Mouse (Mus musculus) small intestine, adult 2 months (tissue): ENCODE data around the gene Rcc2. TPM values are rescaled to one million over a fixed set of nuclear protein-coding genes. Genes with fewer than 3 reads are reported as not detected.
A peak's percentile ranks its signal among the peaks of the same experiment; 100 is the strongest.

Source experiments
- H3K27ac ChIP-seq: fragments of 200-500 bp; 2 replicates; pipeline ENCODE4 v1.5.1; 2012; ENCODE audit warnings: low read depth, low read length, control low read depth, inconsistent platforms; ENCODE audit not compliant: insufficient read depth
- H3K27me3 ChIP-seq: fragments of 200-500 bp; 2 replicates; pipeline ENCODE4 v1.6.1; 2012; ENCODE audit warnings: mild to moderate bottlenecking, moderate library complexity, low read length, inconsistent platforms; ENCODE audit not compliant: control insufficient read depth, insufficient read depth
- H3K36me3 ChIP-seq: fragments of 200-500 bp; 2 replicates; pipeline ENCODE4 v1.6.1; 2012; ENCODE audit warnings: mild to moderate bottlenecking, low read length, control low read depth, inconsistent platforms; ENCODE audit not compliant: control insufficient read depth, insufficient read depth
- H3K4me1 ChIP-seq: fragments of 200-500 bp; 2 replicates; pipeline ENCODE4 v1.6.1; 2012; ENCODE audit warnings: low read length, inconsistent platforms, mixed read lengths; ENCODE audit not compliant: control insufficient read depth, insufficient read depth, insufficient read length
- H3K4me3 ChIP-seq: fragments of 200-500 bp; 2 replicates; pipeline ENCODE4 v1.5.1; 2012; ENCODE audit warnings: low read depth, mild to moderate bottlenecking, control low read depth, inconsistent platforms, low read length, moderate library complexity
- CTCF ChIP-seq: fragments of 200-500 bp; IDR thresholded peaks from 2 replicates; pipeline ENCODE4 v1.5.1; 2012; ENCODE audit warnings: low read depth, mild to moderate bottlenecking, control low read depth, inconsistent platforms, low read length, moderate library complexity, mixed read lengths; ENCODE audit not compliant: insufficient replicate concordance, insufficient read length; ENCODE audit errors: extremely low read depth
- POLR2A ChIP-seq: fragments of 200-500 bp; IDR thresholded peaks from 2 replicates; pipeline ENCODE4 v1.6.1; 2012; ENCODE audit warnings: low read depth, mild to moderate bottlenecking, control low read depth, inconsistent platforms, low read length, moderate library complexity
- WGBS: fragments of 180-500 bp; shearing (Covaris S2); methylation state at CpG from one replicate; pipeline ENCODE4 v1.1.7; 2018; 5-methylcytosine and 5-hydroxymethylcytosine counted together
- polyA plus RNA-seq: library from polyadenylated mRNA; depleted of rRNA; stranded (reverse); fragments of >200 nt; gene quantifications from 2 replicates; pipeline ENCODE4 v1.2.3, GENCODE M21; 2012

Rcc2 gene
- polyA plus RNA-seq, 1 experiment: 42.9 TPM

- WGBS: 58% methylated on average over 14 of the region's 14 CpGs
- H3K27ac ChIP-seq: no peak overlapping the region
- H3K4me1 ChIP-seq: peaks cover 4% of the 10 kb centered on the region
- H3K36me3 ChIP-seq: no peaks in the 10 kb centered on the region
- H3K27me3 ChIP-seq: no peaks in the 10 kb centered on the region
- H3K4me3 ChIP-seq: no peak overlapping the region
- no peak for TF ChIP-seq CTCF
- no peak for TF ChIP-seq POLR2A
Observed at GRCm38 (mm10) chr4:140695675-140696585, 4.4 kb upstream of the Rcc2 start.

GRCm38 (mm10) chr4:140699441-140700127 is 757 bp upstream of the Rcc2 start:
- TF ChIP-seq POLR2A: no peak
- Histone ChIP-seq H3K27me3 (no peaks in the 10 kb centered on the region), H3K27ac (peak overlapping the region; percentile 38), H3K4me1 (peaks cover 4% of the 10 kb centered on the region), H3K4me3 (peak overlapping the region; percentile 45), H3K36me3 (no peaks in the 10 kb centered on the region)
- 4% methylated on average over 29 of the region's 29 CpGs for WGBS

- no peaks in the 10 kb centered on the region for H3K27me3 ChIP-seq
- WGBS: 1% methylated on average over 61 of the region's 61 CpGs
- TF ChIP-seq CTCF (peak; percentile 60; the same call in 1 of the 2 replicates), POLR2A (peak; percentile 30; the same call in 1 of the 2 replicates)
Observed at GRCm38 (mm10) chr4:140701049-140701715, 841 bp downstream of the Rcc2 start.

GRCm38 (mm10) chr4:140701716-140702561 is 1.6 kb downstream of the Rcc2 start:
- Histone ChIP-seq H3K4me1 (peaks cover 4% of the 10 kb centered on the region), H3K36me3 (no peaks in the 10 kb centered on the region), H3K4me3 (peak overlapping the region; percentile 86), H3K27ac (peak overlapping the region; percentile 79), H3K27me3 (no peaks in the 10 kb centered on the region)
- 2% methylated on average over 96 of the region's 107 CpGs for WGBS
- TF ChIP-seq CTCF (no peak), POLR2A (no peak)

More at GRCm38 (mm10) chr4:140701049-140701715, 841 bp downstream of the Rcc2 start:
- Histone ChIP-seq H3K4me1 (peaks cover 4% of the 10 kb centered on the region), H3K36me3 (no peaks in the 10 kb centered on the region), H3K4me3 (peak overlapping the region; percentile 86), H3K27ac (peak overlapping the region; percentile 79)

- Histone ChIP-seq H3K4me1 (peaks cover 5% of the 10 kb centered on the region), H3K4me3 (peak overlapping the region; percentile 86), H3K36me3 (no peaks in the 10 kb centered on the region), H3K27ac (no peak overlapping the region), H3K27me3 (no peaks in the 10 kb centered on the region)
- no peak for TF ChIP-seq CTCF
- no peak for TF ChIP-seq POLR2A
- under 1% methylated on average over 54 of the region's 68 CpGs for WGBS
Observed at GRCm38 (mm10) chr4:140702611-140703327, 2.4 kb downstream of the Rcc2 start.

- no peak overlapping the region for H3K4me3 ChIP-seq
- H3K36me3 ChIP-seq: no peaks in the 10 kb centered on the region; the same call in 1 of the 2 replicates
- H3K4me1 ChIP-seq: peaks cover 11% of the 10 kb centered on the region
- no peak overlapping the region for H3K27ac ChIP-seq
- no peaks in the 10 kb centered on the region for H3K27me3 ChIP-seq
- 54% methylated on average over 8 of the region's 8 CpGs for WGBS
- TF ChIP-seq CTCF (no peak), POLR2A (no peak)
Observed at GRCm38 (mm10) chr4:140703636-140704035, 3.3 kb downstream of the Rcc2 start.
